In the genomic region with DNA sequence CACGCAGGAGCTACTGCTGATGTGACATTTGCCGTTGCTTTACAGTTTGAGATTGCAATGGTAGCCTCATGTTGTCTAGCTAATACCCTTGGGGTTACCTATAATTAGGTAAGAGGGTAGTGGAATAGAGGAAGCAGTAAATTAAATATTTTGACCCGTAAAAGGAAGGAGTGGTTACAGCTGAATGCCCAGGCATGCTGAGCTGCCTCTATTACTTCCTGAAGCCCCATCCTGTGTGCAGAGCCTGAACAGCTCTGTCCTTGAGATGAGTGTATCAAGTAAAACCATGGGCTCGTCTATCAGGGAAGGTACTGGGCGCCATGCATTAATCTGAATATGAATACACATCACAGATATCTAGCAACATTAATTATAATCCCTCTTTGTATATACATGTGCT, we compare ENCODE assay signal across 19 mouse cellular contexts.
DNase-seq lines count a peak whose midpoint lies in the region; ATAC-seq lines count a peak whose summit lies in the region.
"Had no signal": no experiment of that assay in that cellular context is flagged by ENCODE, and none has a peak within 500 bp of the region (broad histone marks: within the 10 kb centered on the region; RNA-seq: fewer than 3 reads in every experiment).

No protein-coding gene starts in this region.

- H3K4me1 ChIP-seq in midbrain, embryonic 13.5 days (replicated peaks) = peaks cover 11% of the 10 kb centered on the region; the same call in 1 of the 2 replicates
- no peaks in the 10 kb centered on the region for H3K4me1 ChIP-seq in midbrain, embryonic 10.5 days
- H3K4me1 ChIP-seq: intestine, embryonic 15.5 days; liver, embryonic 12.5 days had no signal

- H3K27me3 ChIP-seq in midbrain, embryonic 13.5 days = no peaks in the 10 kb centered on the region
- H3K27me3 ChIP-seq in midbrain, embryonic 10.5 days (ENCODE audit: low read depth, poor library complexity, severe bottlenecking) = no peaks in the 10 kb centered on the region
- H3K27me3 ChIP-seq: intestine, embryonic 15.5 days; liver, embryonic 12.5 days had no signal

- H3K9me3 ChIP-seq in midbrain, embryonic 13.5 days = no peaks in the 10 kb centered on the region
- no peaks in the 10 kb centered on the region for H3K9me3 ChIP-seq in midbrain, embryonic 10.5 days (replicated peaks)
- H3K9me3 ChIP-seq: intestine, embryonic 15.5 days; liver, embryonic 12.5 days had no signal

- intact Hi-C loops in heart, postnatal 25 days (cut with DNase I) = no loop called here

- H3K4me3 ChIP-seq in midbrain, embryonic 13.5 days (replicated peaks) = no peak overlapping the region
- H3K4me3 ChIP-seq in midbrain, embryonic 10.5 days = no peak overlapping the region
- H3K4me3 ChIP-seq: intestine, embryonic 15.5 days; liver, embryonic 12.5 days; myocyte had no signal

- no peak overlapping the region for H3K27ac ChIP-seq in midbrain, embryonic 13.5 days
- H3K27ac ChIP-seq in midbrain, embryonic 10.5 days (replicated peaks) = no peak overlapping the region
- H3K27ac ChIP-seq: hindbrain, embryonic 14.5 days; intestine, embryonic 15.5 days; liver, embryonic 12.5 days had no signal

- peak; percentile 30; the same call in 1 of the 2 replicates for ATAC-seq in midbrain, embryonic 13.5 days
- ATAC-seq in megakaryocyte progenitor cell, adult 5-6 weeks (replicated peaks; ENCODE audit: poor library complexity) = peak; percentile 74
- no peak for ATAC-seq in monocyte, adult 5-6 weeks (replicated peaks; ENCODE audit: insufficient number of reproducible peaks, low FRiP score, low TSS enrichment, poor library complexity, severe bottlenecking)
- ATAC-seq: intestine, embryonic 15.5 days; liver, embryonic 12.5 days had no signal

- no peaks in the 10 kb centered on the region for H3K36me3 ChIP-seq in midbrain, embryonic 13.5 days
- H3K36me3 ChIP-seq in midbrain, embryonic 10.5 days = no peaks in the 10 kb centered on the region
- H3K36me3 ChIP-seq: intestine, embryonic 15.5 days; liver, embryonic 12.5 days had no signal

- no peak overlapping the region for H3K9ac ChIP-seq in midbrain, embryonic 13.5 days (replicated peaks)
- H3K9ac ChIP-seq: hindbrain, embryonic 14.5 days; intestine, embryonic 15.5 days; liver, embryonic 12.5 days had no signal

- WGBS in midbrain, embryonic 13.5 days = 73% methylated on average over 5 of the region's 5 CpGs
- WGBS in midbrain, embryonic 10.5 days = 77% methylated on average over 5 of the region's 5 CpGs

- H3K4me2 ChIP-seq in midbrain, embryonic 13.5 days (replicated peaks) = no peak overlapping the region
- H3K4me2 ChIP-seq: hindbrain, embryonic 14.5 days; intestine, embryonic 15.5 days; liver, embryonic 12.5 days had no signal

- peak; percentile 31 for DNase-seq in heart, adult 11 months
- DNase-seq in heart, postnatal 25 days (ENCODE audit: low spot score) = no peak
- DNase-seq in midbrain, embryonic 10.5 days (ENCODE audit: low spot score) = no peak
- DNase-seq in B cell, adult 2 months = peak; percentile 25 to 37
- no peak for DNase-seq in ovary, postnatal 14 days (ENCODE audit: low spot score)
- DNase-seq: adrenal gland, postnatal 36 days; cerebellum, adult 18-20 months; heart, adult 18-20 months; kidney, postnatal 10 days; lung, adult 2 months; right cerebral cortex, postnatal 4 days; thymus, postnatal 36 days had no signal

Comparison
In these comparisons a context has a peak if more than half of its experiments do, and no peak if none do; other contexts are left out.
1. DNase-seq: peak in heart, adult 11 months (single experiment) and B cell, adult 2 months (2 of 2); none in heart, postnatal 25 days (single experiment), midbrain, embryonic 10.5 days (single experiment) and ovary, postnatal 14 days (single experiment).